21 mouse cellular contexts compared by ENCODE assay signal in the genomic region with DNA sequence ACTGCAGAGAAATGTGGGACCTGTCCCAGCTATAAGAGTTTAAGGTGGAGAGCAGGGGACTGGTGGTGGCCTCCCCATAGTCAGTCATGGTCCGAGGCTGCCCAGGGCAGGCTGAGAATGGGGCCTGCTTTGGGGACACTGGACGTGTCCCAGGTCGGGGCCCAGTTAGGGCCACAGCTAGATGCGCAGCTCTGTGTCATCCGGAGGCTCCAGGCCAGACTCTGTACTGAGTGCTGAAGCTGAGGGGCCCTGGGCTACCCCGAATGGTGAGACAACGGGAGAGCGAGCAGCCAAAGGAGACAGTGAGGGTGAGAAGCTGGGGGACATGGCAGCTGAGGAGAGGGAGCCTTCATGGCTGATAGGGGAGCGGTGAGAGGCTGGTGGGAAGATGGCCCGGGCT. TPM values are rescaled to one million over a fixed set of nuclear protein-coding genes. Genes with fewer than 3 reads are reported as not detected.
DNase-seq lines count a peak whose midpoint lies in the region; ATAC-seq and TF ChIP-seq lines count a peak whose summit lies in the region.
"Had no signal": no experiment of that assay in that cellular context is flagged by ENCODE, and none has a peak within 500 bp of the region (broad histone marks: within the 10 kb centered on the region; RNA-seq: fewer than 3 reads in every experiment).

No protein-coding gene starts in this region.

- 0 out of 2 replicates have a peak, but pooled peaks have one; percentile 2 for ATAC-seq in hindbrain, embryonic 13.5 days (ENCODE audit: low FRiP score)
- no peak for ATAC-seq in hindbrain, embryonic 11.5 days (ENCODE audit: low FRiP score)
- no peak for ATAC-seq in liver, embryonic 12.5 days
- ATAC-seq in midbrain, postnatal 0 days (ENCODE audit: low FRiP score): 0 out of 2 replicates have a peak, but pooled peaks have one; percentile 1
- ATAC-seq in midbrain, embryonic 13.5 days: no peak
- ATAC-seq: intestine, postnatal 0 days had no signal

- H3K36me3 ChIP-seq in hindbrain, embryonic 13.5 days: peaks cover 76% of the 10 kb centered on the region
- peaks cover 7% of the 10 kb centered on the region for H3K36me3 ChIP-seq in hindbrain, embryonic 11.5 days (ENCODE audit: control insufficient read depth, insufficient read depth, low read length)
- peaks cover 27% of the 10 kb centered on the region for H3K36me3 ChIP-seq in liver, embryonic 12.5 days
- peaks cover 60% of the 10 kb centered on the region for H3K36me3 ChIP-seq in midbrain, postnatal 0 days (ENCODE audit: insufficient read depth, low read length)
- peaks cover 74% of the 10 kb centered on the region for H3K36me3 ChIP-seq in midbrain, embryonic 13.5 days

- no peaks in the 10 kb centered on the region for H3K27me3 ChIP-seq in hindbrain, embryonic 13.5 days
- no peaks in the 10 kb centered on the region for H3K27me3 ChIP-seq in hindbrain, embryonic 11.5 days (ENCODE audit: control insufficient read depth, insufficient read depth, low read length)
- 0 out of 2 replicates have a peak, but pooled peaks cover 4% of the 10 kb centered on the region for H3K27me3 ChIP-seq in liver, embryonic 12.5 days (replicated peaks)
- H3K27me3 ChIP-seq in midbrain, postnatal 0 days (ENCODE audit: insufficient read depth, low read length): no peaks in the 10 kb centered on the region
- no peaks in the 10 kb centered on the region for H3K27me3 ChIP-seq in midbrain, embryonic 13.5 days
- H3K27me3 ChIP-seq: forebrain, embryonic 13.5 days; heart, embryonic 15.5 days; limb, embryonic 12.5 days; lung, embryonic 15.5 days had no signal

- TF ChIP-seq CTCF in midbrain, postnatal 0 days (IDR thresholded peaks at IDR 0.05): no peak

- WGBS in hindbrain, embryonic 13.5 days: 91% methylated on average over 10 of the region's 10 CpGs
- 90% methylated on average over 10 of the region's 10 CpGs for WGBS in hindbrain, embryonic 11.5 days
- WGBS in liver, embryonic 12.5 days (ENCODE audit: insufficient replicate concordance): 73% methylated on average over 10 of the region's 10 CpGs
- 91% methylated on average over 10 of the region's 10 CpGs for WGBS in midbrain, postnatal 0 days
- 93% methylated on average over 10 of the region's 10 CpGs for WGBS in midbrain, embryonic 13.5 days

- H3K27ac ChIP-seq in hindbrain, embryonic 13.5 days: no peak overlapping the region
- H3K27ac ChIP-seq in hindbrain, embryonic 11.5 days (ENCODE audit: low read depth, low read length): no peak overlapping the region
- H3K27ac ChIP-seq in liver, embryonic 12.5 days: no peak overlapping the region
- H3K27ac ChIP-seq in midbrain, postnatal 0 days (ENCODE audit: low read depth, low read length): no peak overlapping the region
- H3K27ac ChIP-seq in midbrain, embryonic 13.5 days: no peak overlapping the region
- H3K27ac ChIP-seq: heart, embryonic 15.5 days; limb, embryonic 12.5 days; liver, embryonic 14.5 days; lung, embryonic 15.5 days had no signal

- H3K4me3 ChIP-seq in hindbrain, embryonic 13.5 days: no peak overlapping the region
- H3K4me3 ChIP-seq in hindbrain, embryonic 11.5 days (ENCODE audit: low read depth, low read length): no peak overlapping the region
- no peak overlapping the region for H3K4me3 ChIP-seq in liver, embryonic 12.5 days
- no peak overlapping the region for H3K4me3 ChIP-seq in midbrain, postnatal 0 days (ENCODE audit: low read depth, low read length)
- H3K4me3 ChIP-seq in midbrain, embryonic 13.5 days (replicated peaks): no peak overlapping the region
- H3K4me3 ChIP-seq: erythroblast, embryonic 14.5 days; forebrain, embryonic 13.5 days; heart, embryonic 15.5 days; limb, embryonic 12.5 days; lung, embryonic 15.5 days had no signal

- peaks cover 22% of the 10 kb centered on the region for H3K4me1 ChIP-seq in hindbrain, embryonic 13.5 days (replicated peaks)
- no peaks in the 10 kb centered on the region for H3K4me1 ChIP-seq in hindbrain, embryonic 11.5 days (replicated peaks; ENCODE audit: control insufficient read depth, insufficient read depth, low read length)
- H3K4me1 ChIP-seq in liver, embryonic 12.5 days: peaks cover 20% of the 10 kb centered on the region
- peaks cover 4% of the 10 kb centered on the region; the same call in 1 of the 2 replicates for H3K4me1 ChIP-seq in midbrain, postnatal 0 days (ENCODE audit: insufficient read depth, low read length)
- H3K4me1 ChIP-seq in midbrain, embryonic 13.5 days (replicated peaks): peaks cover 16% of the 10 kb centered on the region

- H3K9ac ChIP-seq in hindbrain, embryonic 13.5 days: no peak overlapping the region
- H3K9ac ChIP-seq in hindbrain, embryonic 11.5 days (ENCODE audit: low read depth, low read length): no peak overlapping the region
- 0 out of 2 replicates have a peak overlapping the region, but pooled peaks have one; percentile 8 for H3K9ac ChIP-seq in liver, embryonic 12.5 days
- no peak overlapping the region for H3K9ac ChIP-seq in midbrain, postnatal 0 days (replicated peaks; ENCODE audit: low read length, poor library complexity, severe bottlenecking)
- no peak overlapping the region for H3K9ac ChIP-seq in midbrain, embryonic 13.5 days (replicated peaks)
- H3K9ac ChIP-seq: heart, embryonic 15.5 days; liver, embryonic 14.5 days; lung, embryonic 15.5 days had no signal

- no peak overlapping the region for H3K4me2 ChIP-seq in hindbrain, embryonic 13.5 days
- H3K4me2 ChIP-seq in hindbrain, embryonic 11.5 days (replicated peaks; ENCODE audit: low read depth, low read length): no peak overlapping the region
- no peak overlapping the region for H3K4me2 ChIP-seq in liver, embryonic 12.5 days
- H3K4me2 ChIP-seq in midbrain, postnatal 0 days (ENCODE audit: low read depth, low read length, poor library complexity, severe bottlenecking): no peak overlapping the region
- no peak overlapping the region for H3K4me2 ChIP-seq in midbrain, embryonic 13.5 days (replicated peaks)
- H3K4me2 ChIP-seq: forebrain, embryonic 13.5 days; heart, embryonic 15.5 days; limb, embryonic 12.5 days; lung, embryonic 15.5 days had no signal

- DNase-seq in cerebellum, adult 9-11 months: peak; percentile 57
- no peak for DNase-seq in cerebellum, postnatal 25 days
- no peak for DNase-seq in hindbrain, embryonic 11.5 days (ENCODE audit: low spot score)
- DNase-seq in liver: no peak
- DNase-seq in midbrain, postnatal 0 days (ENCODE audit: low spot score): no peak
- DNase-seq: embryo, embryonic 11 days; gastrocnemius, postnatal 10 days; kidney, postnatal 25 days; retina, postnatal 1 day; right cerebral cortex, postnatal 14 days; thymus, postnatal 4 days had no signal

- no peaks in the 10 kb centered on the region for H3K9me3 ChIP-seq in hindbrain, embryonic 13.5 days
- no peaks in the 10 kb centered on the region for H3K9me3 ChIP-seq in hindbrain, embryonic 11.5 days (ENCODE audit: control insufficient read depth, low read length)
- H3K9me3 ChIP-seq in liver, embryonic 12.5 days (replicated peaks): no peaks in the 10 kb centered on the region
- H3K9me3 ChIP-seq in midbrain, postnatal 0 days (ENCODE audit: low read length): no peaks in the 10 kb centered on the region
- H3K9me3 ChIP-seq in midbrain, embryonic 13.5 days: no peaks in the 10 kb centered on the region
- H3K9me3 ChIP-seq: forebrain, embryonic 13.5 days; heart, embryonic 15.5 days; limb, embryonic 12.5 days; lung, embryonic 15.5 days had no signal

RNA-seq across cellular contexts. Expression of a gene that starts 1.2 kb away (rescaled TPM):
- 39.9 and 46.8 TPM in 2 replicates for polyA plus RNA-seq in hindbrain, embryonic 13.5 days (2015; fragmentation: Nextera tagmentation; extraction: Ambion mirVana)
- 43.3 and 51.5 TPM in 2 replicates for polyA plus RNA-seq in hindbrain, embryonic 11.5 days (2014; fragmentation: Nextera tagmentation; extraction: Ambion mirVana)
- polyA plus RNA-seq in liver, embryonic 12.5 days (2016; fragmentation: Nextera tagmentation; extraction: Ambion mirVana): 62.3 and 64.7 TPM in 2 replicates
- 38.3 and 66.8 TPM in 2 replicates for total RNA-seq in midbrain, postnatal 0 days (2014; rRNA removed)
- 41.3 and 42.2 TPM in 2 replicates for polyA plus RNA-seq in midbrain, postnatal 0 days (2015; fragmentation: Nextera tagmentation; extraction: Ambion mirVana)
- 35.6 and 41.1 TPM in 2 replicates for polyA plus RNA-seq in midbrain, embryonic 13.5 days (2015; fragmentation: Nextera tagmentation; extraction: Ambion mirVana)

RNA-seq across cellular contexts. Expression of a gene that starts 9.1 kb away (rescaled TPM):
- polyA plus RNA-seq in hindbrain, embryonic 13.5 days (2015; fragmentation: Nextera tagmentation; extraction: Ambion mirVana): 111 and 122 TPM in 2 replicates
- 175 and 191 TPM in 2 replicates for polyA plus RNA-seq in hindbrain, embryonic 11.5 days (2014; fragmentation: Nextera tagmentation; extraction: Ambion mirVana)
- 232 and 233 TPM in 2 replicates for polyA plus RNA-seq in liver, embryonic 12.5 days (2016; fragmentation: Nextera tagmentation; extraction: Ambion mirVana)
- 65.7 and 87.1 TPM in 2 replicates for total RNA-seq in midbrain, postnatal 0 days (2014; rRNA removed)
- 91.2 and 102 TPM in 2 replicates for polyA plus RNA-seq in midbrain, postnatal 0 days (2015; fragmentation: Nextera tagmentation; extraction: Ambion mirVana)
- 109 and 127 TPM in 2 replicates for polyA plus RNA-seq in midbrain, embryonic 13.5 days (2015; fragmentation: Nextera tagmentation; extraction: Ambion mirVana)

RNA-seq across cellular contexts. Expression of a gene that starts 16.1 kb away (rescaled TPM):
- polyA plus RNA-seq in hindbrain, embryonic 13.5 days (2015; fragmentation: Nextera tagmentation; extraction: Ambion mirVana): 25.8 and 28.0 TPM in 2 replicates
- 33.1 and 44.1 TPM in 2 replicates for polyA plus RNA-seq in hindbrain, embryonic 11.5 days (2014; fragmentation: Nextera tagmentation; extraction: Ambion mirVana)
- 28.8 and 29.1 TPM in 2 replicates for polyA plus RNA-seq in liver, embryonic 12.5 days (2016; fragmentation: Nextera tagmentation; extraction: Ambion mirVana)
- total RNA-seq in midbrain, postnatal 0 days (2014; rRNA removed): 19.1 and 29.3 TPM in 2 replicates
- polyA plus RNA-seq in midbrain, postnatal 0 days (2015; fragmentation: Nextera tagmentation; extraction: Ambion mirVana): 16.1 and 19.4 TPM in 2 replicates
- 29.2 and 30.5 TPM in 2 replicates for polyA plus RNA-seq in midbrain, embryonic 13.5 days (2015; fragmentation: Nextera tagmentation; extraction: Ambion mirVana)

RNA-seq across cellular contexts. Expression of a gene that starts 16.9 kb away (rescaled TPM):
- 181 and 191 TPM in 2 replicates for polyA plus RNA-seq in hindbrain, embryonic 13.5 days (2015; fragmentation: Nextera tagmentation; extraction: Ambion mirVana)
- 252 and 264 TPM in 2 replicates for polyA plus RNA-seq in hindbrain, embryonic 11.5 days (2014; fragmentation: Nextera tagmentation; extraction: Ambion mirVana)
- polyA plus RNA-seq in liver, embryonic 12.5 days (2016; fragmentation: Nextera tagmentation; extraction: Ambion mirVana): 149 and 159 TPM in 2 replicates
- total RNA-seq in midbrain, postnatal 0 days (2014; rRNA removed): 122 and 130 TPM in 2 replicates
- 139 and 154 TPM in 2 replicates for polyA plus RNA-seq in midbrain, postnatal 0 days (2015; fragmentation: Nextera tagmentation; extraction: Ambion mirVana)
- polyA plus RNA-seq in midbrain, embryonic 13.5 days (2015; fragmentation: Nextera tagmentation; extraction: Ambion mirVana): 180 and 198 TPM in 2 replicates

RNA-seq across cellular contexts. Expression of a gene that starts 34.2 kb away (rescaled TPM):
- 15.8 and 16.1 TPM in 2 replicates for polyA plus RNA-seq in hindbrain, embryonic 13.5 days (2015; fragmentation: Nextera tagmentation; extraction: Ambion mirVana)
- 15.0 and 17.7 TPM in 2 replicates for polyA plus RNA-seq in hindbrain, embryonic 11.5 days (2014; fragmentation: Nextera tagmentation; extraction: Ambion mirVana)
- 1.9 and 2.0 TPM in 2 replicates for polyA plus RNA-seq in liver, embryonic 12.5 days (2016; fragmentation: Nextera tagmentation; extraction: Ambion mirVana)
- 101 and 105 TPM in 2 replicates for total RNA-seq in midbrain, postnatal 0 days (2014; rRNA removed)
- 7.0 and 7.5 TPM in 2 replicates for polyA plus RNA-seq in midbrain, postnatal 0 days (2015; fragmentation: Nextera tagmentation; extraction: Ambion mirVana)
- 16.8 and 20.5 TPM in 2 replicates for polyA plus RNA-seq in midbrain, embryonic 13.5 days (2015; fragmentation: Nextera tagmentation; extraction: Ambion mirVana)
- polyA plus RNA-seq: erythroblast, embryonic 14.5 days had no signal

Comparison
In these comparisons a context has a peak if more than half of its experiments do, and no peak if none do; other contexts are left out.
1. ATAC-seq: peak in hindbrain, embryonic 13.5 days (single experiment) and midbrain, postnatal 0 days (single experiment); none in hindbrain, embryonic 11.5 days (single experiment), liver, embryonic 12.5 days (single experiment) and midbrain, embryonic 13.5 days (single experiment).